Mouse (Mus musculus) hindbrain, embryonic 16.5 days (tissue): ENCODE measurements around the gene Nmd3. TPM values are rescaled to one million over a fixed set of nuclear protein-coding genes. Genes with fewer than 3 reads are reported as not detected.

Source experiments
- ATAC-seq: fragments of 200-750 bp; cut with Nextera tagmentation; 2 replicates; pipeline ENCODE4 v1.8.0; 2017; ENCODE audit warnings: moderate TSS enrichment, moderate library complexity
- H3K27ac ChIP-seq: fragments of 300-500 bp; sonication (generic); 2 replicates; pipeline ENCODE4 v1.5.1; 2014; ENCODE audit warnings: low read depth, mild to moderate bottlenecking, control low read depth, low read length, moderate library complexity
- H3K27me3 ChIP-seq: fragments of 300-500 bp; sonication (generic); replicated peaks from 2 replicates; pipeline ENCODE4 v1.6.1; 2014; ENCODE audit warnings: low read length; ENCODE audit not compliant: control insufficient read depth, insufficient read depth
- H3K36me3 ChIP-seq: fragments of 300-500 bp; sonication (generic); 2 replicates; pipeline ENCODE4 v1.6.1; 2014; ENCODE audit warnings: mild to moderate bottlenecking, low read length, moderate library complexity, mixed read lengths; ENCODE audit not compliant: control insufficient read depth, insufficient read depth
- H3K4me1 ChIP-seq: fragments of 300-500 bp; sonication (generic); 2 replicates; pipeline ENCODE4 v1.6.1; 2014; ENCODE audit warnings: low read depth, low read length; ENCODE audit not compliant: control insufficient read depth, insufficient read depth
- H3K4me2 ChIP-seq: fragments of 300-500 bp; sonication (generic); 2 replicates; pipeline ENCODE4 v1.6.1; 2014; ENCODE audit warnings: mild to moderate bottlenecking, low read length, control low read depth, moderate library complexity
- H3K4me3 ChIP-seq: fragments of 300-500 bp; sonication (generic); 2 replicates; pipeline ENCODE4 v1.5.1; 2014; ENCODE audit warnings: mild to moderate bottlenecking, low read length, control low read depth, moderate library complexity
- H3K9ac ChIP-seq: fragments of 300-500 bp; sonication (generic); 2 replicates; pipeline ENCODE4 v1.6.1; 2014; ENCODE audit warnings: low read depth, mild to moderate bottlenecking, control low read depth, low read length, moderate library complexity
- H3K9me3 ChIP-seq: fragments of 300-500 bp; sonication (generic); 2 replicates; pipeline ENCODE4 v1.6.1; 2014; ENCODE audit warnings: mild to moderate bottlenecking, low read length, moderate library complexity; ENCODE audit not compliant: control insufficient read depth
- WGBS: fragments of 180-500 bp; shearing (Covaris S2); extraction: QIAGEN DNeasy Blood & Tissue Kit; methylation state at CpG from one replicate; pipeline ENCODE4 v1.1.7; 2014; 5-methylcytosine and 5-hydroxymethylcytosine counted together
- polyA plus RNA-seq: library from polyadenylated mRNA; unstranded; fragments of >200 nt; fragmentation: Nextera tagmentation; extraction: Ambion mirVana; gene quantifications from 2 replicates; pipeline ENCODE4 v1.2.1, GENCODE M21; 2015

Nmd3 gene
- polyA plus RNA-seq, 1 experiment from 2014 or later: 91.8 TPM

DNA sequence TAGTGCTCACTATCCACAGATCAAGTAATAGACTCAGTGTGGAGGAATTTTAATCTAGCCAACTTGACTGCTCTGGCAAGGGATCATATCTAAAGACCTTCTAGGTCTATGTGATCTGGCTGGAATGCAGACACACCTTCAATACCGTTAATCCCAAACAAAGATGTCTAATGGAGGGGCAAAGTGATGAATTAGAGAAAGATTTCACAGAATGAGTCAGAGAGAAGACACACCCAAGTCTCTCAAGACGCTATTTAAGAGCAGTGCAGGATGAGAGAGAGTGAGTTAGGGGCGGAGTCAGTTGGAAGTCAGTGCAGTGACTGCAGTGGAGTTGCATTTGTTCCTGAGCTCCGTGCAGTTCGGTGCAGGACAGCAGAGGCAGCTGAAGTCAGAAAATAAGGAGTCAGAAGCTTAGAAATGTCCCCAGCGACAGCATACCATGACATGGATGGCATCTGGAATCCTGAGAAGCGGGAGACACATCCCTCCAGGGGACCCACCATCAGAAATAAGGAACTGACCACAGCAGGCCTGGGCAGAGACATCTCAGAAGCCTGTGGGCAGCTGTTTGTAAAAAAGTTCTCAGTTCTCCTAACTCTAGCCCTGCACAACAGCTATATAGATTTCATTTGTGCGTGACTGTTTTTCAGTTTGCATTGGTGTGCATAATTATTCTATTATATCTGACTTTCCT is 9.7 kb upstream of the Nmd3 start:
- H3K4me2 ChIP-seq: no peak overlapping the region
- no peak overlapping the region for H3K9ac ChIP-seq
- no peaks in the 10 kb centered on the region for H3K27me3 ChIP-seq
- H3K4me1 ChIP-seq: peaks cover 3% of the 10 kb centered on the region
- H3K36me3 ChIP-seq: no peaks in the 10 kb centered on the region
- WGBS: 59% methylated on average over 8 of the region's 8 CpGs
- no peak for ATAC-seq
- no peak overlapping the region for H3K4me3 ChIP-seq
- H3K27ac ChIP-seq: no peak overlapping the region
- no peaks in the 10 kb centered on the region for H3K9me3 ChIP-seq

DNA sequence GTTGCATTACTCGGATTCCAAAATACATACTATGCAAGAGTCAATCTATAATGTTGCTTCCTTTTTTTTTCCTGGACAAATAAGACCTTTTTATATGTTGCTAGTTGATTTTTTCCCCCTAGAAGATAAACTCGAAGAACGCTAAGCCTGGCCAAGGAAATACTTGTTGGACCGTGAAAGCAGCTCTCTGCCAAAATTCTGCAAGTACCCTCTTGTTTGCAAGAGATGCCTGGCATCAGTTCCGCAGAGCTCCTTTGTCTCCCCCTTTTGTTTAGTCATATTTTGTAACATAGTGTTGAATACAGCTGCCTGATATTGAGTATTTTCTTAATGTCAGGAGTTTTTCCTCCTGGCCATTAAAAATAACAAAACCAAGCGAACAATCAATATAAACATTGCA is 4.3 kb upstream of the Nmd3 start:
- no peak for ATAC-seq
- no peaks in the 10 kb centered on the region for H3K9me3 ChIP-seq
- H3K36me3 ChIP-seq: no peaks in the 10 kb centered on the region
- no peak overlapping the region for H3K27ac ChIP-seq
- H3K4me2 ChIP-seq: no peak overlapping the region
- no peak overlapping the region for H3K9ac ChIP-seq
- WGBS: 66% methylated on average over 6 of the region's 6 CpGs
- H3K27me3 ChIP-seq: no peaks in the 10 kb centered on the region
- no peak overlapping the region for H3K4me3 ChIP-seq
- H3K4me1 ChIP-seq: no peaks in the 10 kb centered on the region

- WGBS: under 1% methylated on average over 54 of the region's 58 CpGs
- H3K4me1 ChIP-seq: peaks cover 13% of the 10 kb centered on the region
- ATAC-seq: peak; percentile 92
- no peaks in the 10 kb centered on the region for H3K27me3 ChIP-seq
- H3K4me3 ChIP-seq: peak overlapping the region; percentile 72
- H3K9me3 ChIP-seq: no peaks in the 10 kb centered on the region
- no peaks in the 10 kb centered on the region for H3K36me3 ChIP-seq
- H3K27ac ChIP-seq: peak overlapping the region; percentile 86
- peak overlapping the region; percentile 86 for H3K4me2 ChIP-seq
- H3K9ac ChIP-seq: peak overlapping the region; percentile 81
These were observed 542 bp downstream of the Nmd3 start for GRCm38 (mm10) chr3:69722187-69722867.

DNA sequence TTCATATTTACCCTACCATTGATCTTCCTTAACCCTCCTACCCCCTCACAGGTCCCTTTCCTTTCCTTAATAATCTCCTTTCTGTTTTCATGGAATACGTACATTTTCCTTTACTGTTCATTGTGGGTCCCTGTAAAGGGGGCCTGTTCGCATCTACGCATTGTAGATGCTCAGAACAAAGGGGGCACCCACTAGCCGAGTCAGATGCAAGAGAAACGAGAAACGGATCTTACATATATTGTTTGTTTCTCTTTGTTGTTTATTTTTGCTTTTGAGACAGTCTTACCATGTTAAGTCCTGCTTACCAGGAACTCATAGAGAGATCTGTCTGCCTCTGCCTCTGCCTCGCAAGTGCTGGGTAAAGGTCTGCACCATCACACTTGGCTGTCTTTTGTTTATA is 1.4 kb downstream of the Nmd3 start:
- H3K36me3 ChIP-seq: no peaks in the 10 kb centered on the region
- peak overlapping the region; percentile 72 for H3K4me3 ChIP-seq
- ATAC-seq: no peak
- H3K4me1 ChIP-seq: peaks cover 13% of the 10 kb centered on the region
- no peak overlapping the region for H3K27ac ChIP-seq
- peak overlapping the region; percentile 81 for H3K9ac ChIP-seq
- H3K9me3 ChIP-seq: no peaks in the 10 kb centered on the region
- H3K4me2 ChIP-seq: peak overlapping the region; percentile 86
- WGBS: 16% methylated on average over 7 of the region's 7 CpGs
- no peaks in the 10 kb centered on the region for H3K27me3 ChIP-seq

DNA sequence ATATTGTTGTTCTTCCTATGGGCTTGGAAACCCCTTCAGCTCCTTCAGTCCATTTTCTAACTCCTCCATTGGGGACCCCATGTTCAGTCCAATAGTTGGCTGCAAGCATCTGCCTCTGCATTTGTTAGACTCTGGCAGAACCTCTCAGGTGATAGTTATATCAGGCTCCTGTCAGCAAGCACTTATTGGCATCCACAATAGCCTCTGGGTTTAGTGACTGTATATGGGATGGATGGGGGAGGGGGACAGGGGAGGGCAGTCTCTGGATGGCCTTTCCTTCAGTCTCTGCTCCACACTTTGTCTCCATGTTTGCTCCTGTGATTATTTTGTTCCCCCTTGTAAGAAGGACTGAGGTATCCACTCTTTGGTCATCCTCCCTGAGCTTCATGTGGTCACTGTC is 9.1 kb downstream of the Nmd3 start:
- Histone ChIP-seq H3K4me1 (no peaks in the 10 kb centered on the region), H3K9me3 (no peaks in the 10 kb centered on the region), H3K27me3 (no peaks in the 10 kb centered on the region), H3K4me3 (no peak overlapping the region), H3K9ac (no peak overlapping the region), H3K36me3 (peaks cover 6% of the 10 kb centered on the region; the same call in 1 of the 2 replicates), H3K4me2 (no peak overlapping the region), H3K27ac (no peak overlapping the region)
- no peak for ATAC-seq

DNA sequence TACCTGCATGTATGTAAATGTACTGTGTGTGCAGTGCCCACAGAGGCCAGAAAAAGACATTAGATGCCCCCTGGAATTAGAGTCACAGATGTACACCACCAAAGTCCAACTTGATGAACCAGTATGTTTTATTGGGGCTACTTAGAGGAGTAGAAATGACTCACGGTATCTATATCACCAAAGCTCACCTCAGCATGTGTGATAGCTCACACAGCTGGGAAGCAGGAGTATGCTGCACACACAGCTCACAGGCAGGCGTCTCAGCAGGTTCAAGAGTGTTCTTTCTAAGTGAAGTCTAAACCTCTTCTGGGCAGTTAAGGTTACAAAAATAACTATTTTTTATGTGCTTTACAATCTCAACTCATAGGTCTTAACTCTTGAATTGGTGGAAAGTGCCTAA is 12.2 kb downstream of the Nmd3 start:
- peaks cover 10% of the 10 kb centered on the region for H3K36me3 ChIP-seq
- WGBS: 85% methylated on average over 2 of the region's 2 CpGs
- H3K9ac ChIP-seq: no peak overlapping the region
- no peaks in the 10 kb centered on the region for H3K9me3 ChIP-seq
- no peaks in the 10 kb centered on the region for H3K27me3 ChIP-seq
- H3K4me3 ChIP-seq: no peak overlapping the region
- no peaks in the 10 kb centered on the region for H3K4me1 ChIP-seq
- ATAC-seq: no peak
- H3K27ac ChIP-seq: no peak overlapping the region
- H3K4me2 ChIP-seq: no peak overlapping the region

DNA sequence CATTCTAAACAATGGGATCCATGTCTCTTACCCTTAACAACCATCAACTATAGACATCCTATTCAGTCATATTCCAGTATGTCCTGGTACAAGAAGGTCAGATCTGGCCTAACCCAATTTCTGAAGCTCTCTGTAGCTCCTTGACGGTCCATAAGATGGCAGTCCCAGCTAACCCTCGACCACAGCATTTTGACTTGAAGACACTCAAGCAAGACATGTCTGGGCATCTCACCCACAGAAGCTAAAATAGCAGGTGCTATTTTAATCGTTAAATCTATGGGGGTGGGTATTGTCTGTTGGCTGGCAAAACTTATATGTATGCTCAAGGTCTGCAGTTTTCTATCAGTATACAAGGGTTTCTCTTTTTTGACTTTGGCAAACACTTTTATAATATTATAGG is 33.4 kb downstream of the Nmd3 start:
- Histone ChIP-seq H3K27me3 (no peaks in the 10 kb centered on the region), H3K4me3 (no peak overlapping the region), H3K27ac (no peak overlapping the region), H3K36me3 (peaks cover 27% of the 10 kb centered on the region), H3K4me2 (no peak overlapping the region), H3K4me1 (no peaks in the 10 kb centered on the region), H3K9me3 (no peaks in the 10 kb centered on the region), H3K9ac (no peak overlapping the region)
- ATAC-seq: no peak
- 83% methylated on average over 3 of the region's 3 CpGs for WGBS

DNA sequence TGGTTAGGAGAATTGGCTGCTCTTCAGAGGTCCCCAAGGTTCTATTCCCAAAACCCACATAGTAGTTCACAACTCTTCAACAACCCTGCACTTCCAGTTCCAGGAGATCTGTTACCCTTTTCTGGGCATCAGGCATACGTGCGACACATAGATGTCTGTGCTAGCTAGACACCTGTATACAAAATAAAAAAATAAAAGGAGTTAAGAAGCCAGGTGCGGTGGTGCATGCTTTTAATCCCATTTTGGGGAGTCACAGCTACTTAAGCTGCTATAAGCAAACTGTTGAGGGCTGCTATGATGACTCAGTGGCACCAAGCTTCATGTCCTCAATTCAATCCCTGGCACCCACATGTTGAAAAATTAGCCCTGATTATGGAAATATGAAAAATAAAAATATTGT is 34.2 kb downstream of the Nmd3 start:
- H3K36me3 ChIP-seq: peaks cover 24% of the 10 kb centered on the region

GRCm38 (mm10) chr3:69756499-69756898 is 34.7 kb downstream of the Nmd3 start:
- 26% methylated on average over 7 of the region's 7 CpGs for WGBS
- 0 out of 2 replicates have a peak, but pooled peaks have one; percentile 46 for ATAC-seq
- no peaks in the 10 kb centered on the region for H3K4me1 ChIP-seq
- H3K27ac ChIP-seq: no peak overlapping the region
- H3K27me3 ChIP-seq: no peaks in the 10 kb centered on the region
- H3K9me3 ChIP-seq: no peaks in the 10 kb centered on the region
- peaks cover 21% of the 10 kb centered on the region for H3K36me3 ChIP-seq
- H3K9ac ChIP-seq: no peak overlapping the region
- H3K4me2 ChIP-seq: no peak overlapping the region
- H3K4me3 ChIP-seq: no peak overlapping the region

More for the DNA sequence above, 34.2 kb downstream of the Nmd3 start:
- 93% methylated on average over 3 of the region's 3 CpGs for WGBS
- Histone ChIP-seq H3K4me3 (no peak overlapping the region), H3K9ac (no peak overlapping the region), H3K9me3 (no peaks in the 10 kb centered on the region), H3K27ac (no peak overlapping the region), H3K4me1 (no peaks in the 10 kb centered on the region), H3K27me3 (no peaks in the 10 kb centered on the region), H3K4me2 (no peak overlapping the region)
- ATAC-seq: no peak
